Mouse (Mus musculus): Measurements from ENCODE around the gene Gm7534.

Gene Gm7534

DNA sequence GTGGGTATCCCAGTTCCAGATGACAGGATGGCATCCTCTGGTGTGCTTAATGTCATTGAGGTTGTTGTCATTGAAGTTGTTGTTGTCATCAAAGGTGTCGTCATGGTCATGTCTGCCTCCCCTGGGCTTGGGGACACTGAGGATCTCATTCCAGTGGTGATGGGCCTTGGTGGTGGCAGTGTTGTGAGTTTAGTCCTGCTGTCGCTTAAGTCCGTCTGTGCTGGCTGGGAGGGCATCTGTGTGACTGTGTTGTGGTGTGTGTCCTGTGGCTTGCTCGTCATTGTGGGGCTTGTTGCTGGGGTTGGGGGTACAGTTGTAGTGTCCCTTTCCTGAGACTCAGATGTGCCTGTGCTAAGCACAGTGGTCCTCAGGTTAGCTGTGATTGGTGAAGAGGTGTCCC, at the start of gene Gm7534:
TSS of gene Gm7534 (minus strand) at position 101 of the 400 bp plus-strand sequence.
- no peak for DNase-seq

GRCm38 (mm10) chr4:134252131-134252910, 49.5 kb upstream of the Gm7534 start:
- DNase-seq: no peak

DNA sequence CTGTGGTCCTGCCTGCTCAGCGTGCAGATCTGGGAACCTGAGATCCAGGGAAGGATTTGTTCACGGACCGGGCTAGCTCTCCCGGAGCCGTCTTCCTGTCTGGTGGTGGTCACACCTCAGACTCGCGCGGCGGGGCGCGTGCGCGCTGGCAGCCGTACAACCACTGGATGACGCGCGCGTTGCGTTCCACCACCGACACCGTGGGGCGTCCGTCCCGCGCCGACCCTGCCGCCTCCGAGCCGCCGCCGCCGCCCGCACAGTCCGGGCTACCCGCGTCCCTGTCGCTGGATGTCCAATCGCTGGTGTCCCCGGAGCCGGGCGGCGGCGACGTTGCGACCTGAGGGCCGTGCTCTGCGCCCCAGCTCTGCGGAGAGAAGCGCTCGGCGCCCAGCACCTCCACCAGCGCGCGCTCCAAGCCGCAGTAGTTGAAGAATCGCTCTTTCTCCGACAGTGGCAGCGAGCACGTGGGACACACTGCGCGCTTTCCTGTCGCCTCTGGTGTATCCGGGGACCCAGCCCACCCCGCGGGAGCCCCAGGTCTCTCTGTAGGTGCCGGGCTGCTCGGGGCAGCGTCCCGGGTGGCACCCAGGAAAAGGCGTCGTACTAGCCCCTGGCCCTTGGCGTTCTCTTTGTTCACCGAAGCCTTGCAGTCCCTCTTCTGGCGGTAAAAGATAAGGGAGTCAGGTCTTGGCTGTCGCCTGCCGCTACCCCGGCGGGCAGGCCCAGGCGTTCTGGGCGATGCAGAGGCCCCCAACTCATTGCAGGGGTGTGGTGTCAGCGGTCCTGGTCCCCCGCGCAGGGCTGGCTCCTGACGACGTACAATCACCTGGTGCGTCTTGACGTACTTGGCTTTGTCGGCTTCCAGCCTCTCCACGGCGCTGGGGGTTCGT, 48.7 kb upstream of the Gm7534 start:
- DNase-seq: no peak

- DNase-seq: no peak
Measured at GRCm38 (mm10) chr4:134250930-134251240, 48.1 kb upstream of the Gm7534 start.

DNA sequence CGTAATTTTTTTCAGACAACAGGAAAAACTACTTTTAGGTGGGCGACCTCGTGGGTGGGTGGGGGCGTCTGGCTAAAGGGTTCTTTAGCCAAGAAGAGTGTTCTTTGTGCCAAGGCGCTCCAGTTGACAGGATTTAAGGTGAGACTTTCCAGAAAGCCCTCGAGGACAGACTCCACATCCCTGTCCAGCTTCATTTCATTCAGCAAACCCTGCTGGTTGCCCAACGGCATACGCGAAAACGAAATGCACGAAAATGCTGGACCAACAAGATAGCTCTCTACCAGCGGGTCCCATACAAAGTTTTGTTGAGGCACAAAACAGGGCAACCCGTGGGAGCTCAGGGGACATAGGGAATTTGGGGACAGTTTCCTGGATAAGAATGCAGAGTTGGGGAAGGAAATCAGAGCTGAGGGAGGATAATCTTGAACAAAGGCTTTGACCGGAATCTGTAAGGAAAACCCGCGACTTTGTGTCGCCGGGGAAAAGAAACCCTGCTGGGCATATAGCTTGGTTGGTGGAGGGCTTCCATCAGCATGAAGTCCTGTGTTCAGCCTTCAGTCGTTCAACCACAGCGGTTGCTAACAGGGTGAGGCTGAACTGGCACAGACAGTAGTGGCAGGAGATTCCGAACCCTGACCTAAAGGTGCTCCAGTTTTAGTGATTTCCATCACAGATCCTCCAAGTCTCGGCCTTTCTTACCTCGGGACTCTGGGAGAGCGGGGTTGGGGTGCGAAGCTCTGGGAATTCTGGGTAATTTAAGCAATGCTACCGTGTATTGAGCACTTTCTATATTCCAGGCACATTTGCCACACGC, 47.5 kb upstream of the Gm7534 start:
- no peak for DNase-seq

DNA sequence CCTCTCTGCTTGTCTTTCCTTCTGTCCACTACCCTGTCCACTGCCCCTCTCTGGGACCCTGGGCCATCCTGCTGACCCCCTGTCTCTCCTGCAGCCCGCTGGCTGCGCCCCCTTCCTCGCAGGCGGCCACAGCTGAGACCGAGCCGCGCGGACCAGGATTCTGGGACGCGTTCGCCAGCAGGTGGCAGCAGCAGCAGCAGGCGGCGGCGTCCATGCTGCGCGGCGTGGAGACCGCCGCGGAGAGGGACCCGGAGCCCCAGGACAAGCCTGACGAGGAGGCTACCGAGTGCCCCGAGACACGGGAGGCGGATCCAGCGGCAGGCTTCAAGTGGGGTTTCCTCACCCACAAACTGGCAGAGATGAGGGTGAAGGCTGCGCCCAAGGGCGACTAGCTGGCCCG, 46.8 kb upstream of the Gm7534 start:
- DNase-seq: no peak

- DNase-seq: no peak
Measured at GRCm38 (mm10) chr4:134246719-134247258, 44.0 kb upstream of the Gm7534 start, which contains the start of gene Gm30191. Gene Gm30191 (plus strand): TSS chr4:134246935.

- DNase-seq: no peak
Measured at GRCm38 (mm10) chr4:134246256-134246655, 43.5 kb upstream of the Gm7534 start.

GRCm38 (mm10) chr4:134245148-134245843, 42.5 kb upstream of the Gm7534 start, which contains the start of gene Zfp593:
Gene Zfp593 (minus strand): TSS chr4:134245592.
- peak; percentile 91 for DNase-seq

DNA sequence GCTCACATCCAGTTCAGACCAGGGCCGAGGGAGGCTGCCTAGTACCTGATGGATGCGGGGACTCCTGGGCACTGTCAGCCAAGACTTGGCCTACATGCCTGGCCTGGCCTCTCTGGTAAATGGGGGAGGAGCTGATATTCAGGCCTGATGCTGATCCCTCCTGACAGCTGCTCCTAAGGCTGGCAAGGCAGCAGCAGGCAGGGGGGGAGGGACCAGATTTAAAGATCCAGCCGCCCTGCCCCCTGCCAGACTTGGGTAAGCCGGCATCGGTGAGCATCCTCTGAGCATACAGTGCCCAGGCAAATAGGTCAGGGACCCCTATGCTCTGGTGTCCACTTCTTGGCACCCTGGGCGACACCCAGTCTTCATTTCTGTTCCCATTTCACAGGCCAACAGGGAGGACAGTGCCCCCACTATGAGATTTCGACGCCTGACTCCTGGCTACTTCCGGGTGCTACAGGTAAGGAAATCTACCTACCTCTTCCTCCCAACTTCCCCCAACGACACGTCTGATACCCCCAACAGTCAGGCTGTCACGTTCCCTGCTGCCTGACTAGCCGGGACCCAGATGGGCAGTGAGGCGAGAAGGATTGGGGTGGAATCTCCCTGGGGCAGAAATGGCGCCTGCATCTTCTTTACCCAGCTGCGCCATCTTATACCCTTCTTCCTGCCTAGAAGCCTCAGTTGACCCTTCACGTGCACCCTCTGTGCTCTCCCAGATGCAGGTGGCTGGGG, 40.9 kb upstream of the Gm7534 start, which contains the start of gene E130218I03Rik:
TSS of gene E130218I03Rik (plus strand) at position 147 of the 735 bp plus-strand sequence.
- DNase-seq: no peak

DNA sequence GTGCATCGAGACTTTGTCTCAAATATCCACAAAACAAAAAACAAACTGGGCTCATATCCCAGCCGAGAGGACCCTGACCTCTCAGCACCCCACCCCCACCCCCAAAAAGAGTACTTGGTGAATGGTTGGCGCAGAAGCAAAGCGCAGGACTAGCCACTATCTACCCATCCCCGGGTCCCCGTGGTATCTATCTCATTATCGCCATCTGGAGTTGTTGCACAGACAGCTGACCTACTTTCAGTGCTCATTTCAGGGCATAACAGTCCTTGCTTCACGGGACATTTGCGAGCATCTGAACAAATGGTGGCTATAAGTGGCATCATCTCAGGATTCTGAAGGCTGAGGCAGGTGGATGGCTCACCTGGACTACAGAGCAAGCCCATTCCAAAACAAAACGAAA, 35.9 kb upstream of the Gm7534 start:
- DNase-seq: no peak

DNA sequence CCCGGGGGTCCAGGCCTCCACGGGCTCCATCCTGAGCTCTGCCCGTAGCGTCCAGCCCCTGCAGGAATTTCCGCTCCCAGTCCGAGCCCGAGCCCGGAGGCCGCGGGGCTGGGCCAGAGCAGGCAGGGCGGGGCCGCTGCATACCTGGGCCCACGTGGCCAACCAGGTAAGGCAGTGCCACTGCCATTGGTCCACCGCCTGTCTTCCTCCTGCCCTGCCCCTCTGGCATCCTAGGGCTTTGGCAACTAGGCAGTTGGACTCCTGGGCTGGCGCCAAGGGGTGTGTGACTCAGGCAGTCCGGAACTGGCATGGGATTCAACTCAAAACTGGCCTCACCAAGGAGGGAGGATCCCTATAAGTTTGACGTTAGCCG, 35.5 kb upstream of the Gm7534 start, which contains the start of gene Cnksr1:
TSS of gene Cnksr1 (minus strand) at position 121 of the 373 bp plus-strand sequence.
- DNase-seq: peak; percentile 73

DNA sequence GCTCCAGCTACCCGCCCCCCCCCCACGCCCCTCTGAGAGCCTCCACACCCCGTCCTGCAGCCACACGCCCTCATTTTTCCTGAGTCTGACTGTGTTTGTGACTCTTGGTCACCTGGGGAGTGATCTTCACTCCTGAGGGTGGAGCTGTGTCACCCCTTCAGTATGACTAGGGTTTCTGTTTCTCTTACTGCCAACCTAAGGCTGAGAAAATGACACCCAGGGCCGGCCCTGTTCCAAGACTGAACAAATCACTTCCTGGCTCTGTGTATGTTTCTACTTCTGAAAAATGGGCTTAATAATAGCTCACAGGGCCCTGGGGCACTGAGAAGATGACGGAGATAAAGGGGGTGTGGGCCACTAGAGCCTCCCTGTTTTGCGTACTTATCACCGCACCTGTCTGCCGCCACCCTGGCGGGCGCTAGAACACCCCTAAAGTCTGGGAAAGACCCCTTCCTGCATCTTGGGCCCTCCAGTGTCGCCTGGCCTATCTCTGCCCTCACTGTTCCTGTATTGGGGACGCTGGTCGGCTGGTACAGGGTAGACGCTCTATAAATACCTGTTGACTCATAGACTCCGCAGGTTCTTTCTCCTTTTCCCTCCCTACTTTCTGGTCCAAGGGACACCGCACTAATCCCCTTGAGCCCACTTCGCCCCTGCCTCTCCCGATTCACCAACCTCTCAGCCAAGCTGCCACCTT, 34.9 kb upstream of the Gm7534 start:
- no peak for DNase-seq

- DNase-seq: no peak
Measured at GRCm38 (mm10) chr4:134234876-134235275, 32.1 kb upstream of the Gm7534 start.

DNA sequence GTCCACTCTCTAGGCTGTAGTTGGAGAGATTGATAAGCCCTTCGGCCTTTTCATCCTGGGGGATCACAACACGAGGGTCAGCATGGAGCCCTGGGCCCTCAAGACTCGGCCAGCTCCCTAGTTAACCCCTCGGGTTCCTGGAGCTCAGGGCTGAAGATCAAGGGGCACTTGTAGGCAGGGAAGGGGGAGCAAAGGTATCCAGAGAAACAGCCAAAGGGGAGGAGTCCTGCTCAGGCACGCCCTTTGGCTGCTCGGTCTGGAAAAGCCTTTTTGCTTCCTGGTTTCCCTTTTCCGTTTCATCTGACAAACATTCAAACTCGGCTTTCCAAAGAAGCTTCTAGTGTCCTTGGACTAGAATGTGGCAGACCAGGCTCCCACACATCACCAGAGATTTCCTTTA, 27.6 kb upstream of the Gm7534 start:
- no peak for DNase-seq

DNA sequence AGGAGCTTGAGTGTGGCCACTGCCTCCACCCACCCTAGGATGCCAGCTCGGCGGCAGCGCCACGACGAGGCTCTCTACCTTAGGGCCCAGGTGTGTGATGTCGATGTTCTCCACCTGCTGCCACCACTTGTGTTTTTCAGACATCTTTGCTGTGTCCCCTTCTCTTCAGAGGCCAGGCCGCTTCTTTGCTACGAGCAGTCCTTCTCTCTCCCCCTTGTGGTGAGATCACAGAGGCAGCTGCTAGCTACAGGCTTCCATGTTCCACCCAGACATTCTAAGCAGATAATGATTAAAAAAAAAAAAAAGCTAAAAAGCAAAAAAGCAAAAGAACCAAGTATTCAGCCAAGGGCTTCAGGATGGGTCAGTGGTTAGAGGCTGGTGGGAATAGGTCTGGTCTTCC, 24.4 kb upstream of the Gm7534 start, which contains the start of gene Catsper4:
TSS of gene Catsper4 (minus strand) at position 190 of the 400 bp plus-strand sequence.
- no peak for DNase-seq

- DNase-seq: no peak
Measured at GRCm38 (mm10) chr4:134222793-134223600, 20.2 kb upstream of the Gm7534 start.

DNA sequence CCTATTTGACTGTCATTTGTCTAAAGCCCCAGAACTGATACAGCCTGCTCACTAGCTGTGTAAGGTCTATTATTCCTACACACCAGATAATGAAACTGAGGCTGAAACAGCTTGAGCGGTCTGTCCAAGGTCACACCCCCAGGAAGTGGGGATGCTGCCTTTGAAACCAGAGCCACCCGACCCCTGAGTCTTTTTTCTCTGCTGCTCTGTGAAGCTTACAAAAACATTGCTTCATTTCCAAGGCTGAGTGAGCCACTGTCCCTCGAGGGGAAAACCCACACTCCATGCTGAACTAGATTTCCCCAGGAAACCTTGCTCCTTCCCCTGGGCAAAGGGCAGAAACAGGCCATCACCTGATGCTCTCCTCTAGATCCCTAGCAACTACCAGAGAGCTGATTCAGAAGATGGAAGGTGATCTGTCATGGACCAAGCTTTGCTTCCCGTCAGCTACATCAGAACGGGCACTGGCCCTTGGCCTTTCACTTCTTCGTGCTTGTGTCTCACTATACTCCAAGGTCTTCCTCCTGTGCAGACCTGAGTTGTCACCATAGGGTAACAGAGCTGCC, 3.8 kb upstream of the Gm7534 start:
- no peak for DNase-seq

GRCm38 (mm10) chr4:134203340-134203896, 614 bp upstream of the Gm7534 start:
- no peak for DNase-seq
